Mouse (Mus musculus) embryonic stem cell, embryonic (primary cell): ENCODE results near the gene Mindy3.

Experiments
- CTCF ChIA-PET, 4 experiments: fragments of 300-600 bp in 2 of 4; fragments of 350-600 bp in 2 of 4; sonication (Branson Sonifier 250); formaldehyde crosslinking; loops; one replicate each; lab custom pipeline; 2022; ENCODE audit warnings: inconsistent platforms in 2 of 4; lab: Charles Lee
- POLR2A ChIA-PET, 4 experiments: fragments of 300-600 bp in 2 of 4; fragments of 350-600 bp in 2 of 4; sonication (Branson Sonifier 250); formaldehyde crosslinking; loops; one replicate each; lab custom pipeline; 2022; ENCODE audit warnings: antibody characterized with exemption in 4 of 4, inconsistent platforms in 1 of 4; lab: Charles Lee

The Mindy3 gene

GRCm38 (mm10) chr2:12320914-12321313, 98.4 kb downstream of the Mindy3 start:
- ChIA-PET CTCF (interaction anchor here in 1 of 4 experiments (0.6 kb wide), 1 partner anchor 131 kb away, joined by 3 read pairs; no protein-coding TSS in a partner anchor), POLR2A (no interaction called here)

DNA sequence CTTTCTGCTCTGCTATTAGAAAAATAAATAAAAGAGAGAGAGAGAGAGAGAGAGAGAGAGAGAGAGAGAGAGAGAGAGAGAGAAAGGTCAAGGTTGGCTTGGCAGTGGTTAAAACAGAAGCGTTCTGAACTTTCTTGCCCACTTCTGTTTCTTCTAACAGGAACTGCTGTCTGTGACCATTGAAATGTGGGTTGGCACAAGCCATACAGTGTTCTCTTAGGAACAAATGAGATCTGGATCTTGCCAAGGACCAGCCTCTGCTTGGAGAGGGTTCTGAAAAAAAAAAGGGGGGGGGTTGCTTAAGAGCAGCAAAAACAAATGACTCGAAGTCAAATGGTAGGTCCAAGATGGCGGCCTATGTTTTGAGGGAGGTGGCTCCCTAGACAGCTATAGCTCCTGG, 100.6 kb downstream of the Mindy3 start:
- POLR2A ChIA-PET: interaction anchor here in 1 of 4 experiments (0.9 kb wide), 1 partner anchor 9 kb away, joined by 3 read pairs; no protein-coding TSS in a partner anchor
- CTCF ChIA-PET: interaction anchor here in 1 of 4 experiments (0.5 kb wide), 1 partner anchor 1702 kb away, joined by 3 read pairs; no protein-coding TSS in a partner anchor

DNA sequence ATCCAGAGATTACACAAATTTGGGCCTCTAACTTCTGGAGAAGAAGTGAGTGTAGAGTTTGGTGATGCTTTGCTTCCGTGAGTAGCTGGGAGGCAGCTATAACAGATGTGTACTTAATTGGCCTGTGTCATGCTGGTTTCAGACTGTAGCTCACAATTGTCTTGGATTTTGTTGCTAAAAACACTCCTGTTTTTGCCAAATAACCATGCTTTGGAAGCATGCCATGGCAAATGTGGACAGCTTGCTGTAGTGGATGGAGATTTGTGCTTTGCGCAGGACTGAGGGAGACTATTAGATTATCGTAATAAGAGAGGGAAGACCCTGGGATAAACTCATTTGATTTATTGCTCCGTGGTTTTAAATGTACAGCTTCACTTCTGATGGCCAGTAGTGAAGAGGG, 101.2 kb downstream of the Mindy3 start:
- ChIA-PET POLR2A (interaction anchor here in 1 of 4 experiments (0.9 kb wide), 1 partner anchor 10 kb away, joined by 3 read pairs; no protein-coding TSS in a partner anchor), CTCF (interaction anchor here in 1 of 4 experiments (1.2 kb wide), 1 partner anchor 16 kb away, joined by 5 read pairs; the partner anchor contains the start of gene Itga8)

DNA sequence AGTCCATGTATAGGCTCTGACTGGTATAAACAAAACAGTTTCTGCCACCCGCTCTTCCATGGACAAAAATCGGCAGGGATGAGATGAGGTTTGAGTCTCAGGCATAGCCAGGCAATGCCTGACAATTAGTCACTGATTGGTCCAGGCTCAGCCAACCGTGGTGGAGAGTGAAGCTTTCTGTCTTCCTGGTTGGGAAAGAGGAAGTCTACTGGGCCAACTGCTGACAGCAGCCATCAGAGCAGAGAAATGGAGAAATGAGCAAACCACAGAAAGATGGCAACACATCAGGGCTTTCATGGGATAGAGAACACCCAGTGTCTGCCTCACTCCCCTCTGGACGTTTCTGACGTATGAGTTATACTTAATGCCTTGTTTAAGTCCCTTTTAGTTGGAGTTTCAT, 101.9 kb downstream of the Mindy3 start:
- ChIA-PET CTCF (interaction anchor here in 1 of 4 experiments (1.2 kb wide), 1 partner anchor 16 kb away, joined by 5 read pairs; the partner anchor contains the start of gene Itga8), POLR2A (interaction anchor here in 1 of 4 experiments (1.1 kb wide), 1 partner anchor 11 kb away, joined by 4 read pairs; no protein-coding TSS in a partner anchor)

DNA sequence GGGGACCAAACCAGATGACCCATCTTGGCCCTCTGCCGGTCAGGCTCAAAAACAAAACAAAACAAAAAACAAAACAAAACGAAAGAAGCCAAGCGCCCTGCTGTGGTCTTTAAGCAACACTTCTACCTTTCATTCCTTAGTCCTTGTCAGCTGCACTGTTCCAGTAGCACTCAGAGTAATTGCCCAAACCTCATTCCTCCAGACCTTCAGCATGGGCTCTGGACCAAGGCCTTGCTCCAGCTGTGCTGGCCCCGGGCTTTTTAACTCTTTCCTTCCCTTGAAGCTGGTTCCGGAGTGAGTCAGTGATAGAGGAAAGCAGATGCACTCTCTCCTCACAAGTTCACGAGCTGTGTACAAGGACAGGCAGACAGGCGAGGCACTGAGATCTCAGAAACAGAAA, 102.9 kb downstream of the Mindy3 start:
- CTCF ChIA-PET: interaction anchor here in 1 of 4 experiments (1.0 kb wide), 1 partner anchor 15 kb away, joined by 5 read pairs; the partner anchor contains the start of gene Itga8
- POLR2A ChIA-PET: interaction anchor here in 1 of 4 experiments (1.1 kb wide), 1 partner anchor 10 kb away, joined by 4 read pairs; no protein-coding TSS in a partner anchor

DNA sequence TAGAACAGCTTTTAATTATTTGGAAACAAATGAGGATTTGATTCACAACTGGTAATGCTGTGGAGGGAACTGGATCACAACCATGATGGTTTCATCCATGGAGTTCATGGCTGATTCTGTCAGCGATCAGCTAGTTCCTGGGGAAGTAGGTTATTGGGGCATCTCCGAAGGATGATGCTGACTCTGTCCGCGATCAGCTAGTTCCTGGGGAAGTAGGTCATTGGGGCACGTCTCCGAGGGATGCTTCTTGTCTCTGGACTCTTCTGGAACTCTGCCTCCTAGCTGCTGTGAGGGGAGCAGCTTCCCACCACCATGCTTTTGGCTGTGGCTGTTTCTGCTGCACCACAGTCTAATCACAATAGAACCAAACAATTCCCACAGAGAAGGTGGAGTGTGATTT, 105.2 kb downstream of the Mindy3 start:
- CTCF ChIA-PET: interaction anchor here in 2 of 4 experiments (1.1 to 1.5 kb wide), 2 partner anchors 12 kb away, joined by 3 to 5 read pairs; partner anchors contain the start of gene Itga8 (in 2 of the 2)
- POLR2A ChIA-PET: no interaction called here

DNA sequence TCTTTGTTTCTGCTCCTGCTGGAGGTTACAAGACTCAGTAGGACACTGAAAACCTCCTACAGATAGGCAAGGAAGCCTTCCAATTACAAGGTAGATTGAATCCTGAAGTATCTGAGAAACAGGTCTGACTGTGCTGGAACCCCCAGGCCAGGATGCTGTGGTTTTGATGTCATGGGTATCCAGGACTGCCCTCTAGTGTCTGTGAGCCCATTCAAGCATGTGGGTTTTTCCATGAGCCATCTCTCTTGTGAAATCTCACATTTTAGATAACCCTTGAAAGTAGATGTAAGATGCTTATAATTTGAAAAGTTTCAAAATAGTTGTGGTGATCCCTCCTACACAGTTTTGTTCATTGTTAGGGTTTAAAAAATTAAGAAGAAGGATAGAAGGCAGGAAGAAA, 110.8 kb downstream of the Mindy3 start:
- ChIA-PET CTCF (no interaction called here), POLR2A (no interaction called here)

GRCm38 (mm10) chr2:12307311-12307710, 112.0 kb downstream of the Mindy3 start:
- POLR2A ChIA-PET: interaction anchor here in 1 of 4 experiments (1.3 kb wide), 1 partner anchor 9 kb away, joined by 4 read pairs; no protein-coding TSS in a partner anchor
- CTCF ChIA-PET: no interaction called here

DNA sequence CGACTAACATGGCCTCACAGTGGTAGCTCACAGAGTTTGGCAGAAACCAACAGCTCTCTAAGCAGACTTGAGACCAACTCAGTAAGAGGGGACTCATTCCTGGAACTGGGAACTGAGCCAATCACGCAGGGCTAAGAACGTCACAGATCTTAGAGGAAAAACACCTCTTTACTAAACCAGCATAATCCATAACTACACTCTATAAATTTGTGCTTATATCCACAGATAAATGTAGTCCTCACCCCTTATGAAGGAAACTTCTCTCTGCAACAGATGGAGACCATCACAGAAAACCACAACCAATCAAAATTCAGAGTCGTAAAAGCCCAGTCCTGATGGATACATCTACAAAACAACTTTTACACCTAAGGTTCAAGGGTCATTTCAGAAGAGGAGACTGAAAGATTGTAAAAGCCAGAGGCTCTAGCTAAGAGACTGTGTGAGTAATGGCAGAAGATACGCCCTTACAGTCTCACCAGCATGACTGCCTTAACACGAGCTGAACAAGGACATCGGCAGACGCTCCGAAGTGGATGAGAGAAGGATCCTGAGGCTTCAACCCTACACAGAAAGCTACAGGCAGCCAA, 114.1 kb downstream of the Mindy3 start:
- ChIA-PET POLR2A (no interaction called here), CTCF (no interaction called here)

- POLR2A ChIA-PET: interaction anchor here in 1 of 4 experiments (0.5 kb wide), 1 partner anchor 15 kb away, joined by 3 read pairs; no protein-coding TSS in a partner anchor
- CTCF ChIA-PET: interaction anchor here (0.5 to 1.4 kb wide), 22 partner anchors 9 to 638 kb away, joined by 3 to 7 read pairs (median 4); no protein-coding TSS in a partner anchor
These were observed 117.7 kb downstream of the Mindy3 start, which contains the start of gene Itga8 for GRCm38 (mm10) chr2:12301431-12302170. TSS of gene Itga8 (minus strand) at chr2:12301922.

DNA sequence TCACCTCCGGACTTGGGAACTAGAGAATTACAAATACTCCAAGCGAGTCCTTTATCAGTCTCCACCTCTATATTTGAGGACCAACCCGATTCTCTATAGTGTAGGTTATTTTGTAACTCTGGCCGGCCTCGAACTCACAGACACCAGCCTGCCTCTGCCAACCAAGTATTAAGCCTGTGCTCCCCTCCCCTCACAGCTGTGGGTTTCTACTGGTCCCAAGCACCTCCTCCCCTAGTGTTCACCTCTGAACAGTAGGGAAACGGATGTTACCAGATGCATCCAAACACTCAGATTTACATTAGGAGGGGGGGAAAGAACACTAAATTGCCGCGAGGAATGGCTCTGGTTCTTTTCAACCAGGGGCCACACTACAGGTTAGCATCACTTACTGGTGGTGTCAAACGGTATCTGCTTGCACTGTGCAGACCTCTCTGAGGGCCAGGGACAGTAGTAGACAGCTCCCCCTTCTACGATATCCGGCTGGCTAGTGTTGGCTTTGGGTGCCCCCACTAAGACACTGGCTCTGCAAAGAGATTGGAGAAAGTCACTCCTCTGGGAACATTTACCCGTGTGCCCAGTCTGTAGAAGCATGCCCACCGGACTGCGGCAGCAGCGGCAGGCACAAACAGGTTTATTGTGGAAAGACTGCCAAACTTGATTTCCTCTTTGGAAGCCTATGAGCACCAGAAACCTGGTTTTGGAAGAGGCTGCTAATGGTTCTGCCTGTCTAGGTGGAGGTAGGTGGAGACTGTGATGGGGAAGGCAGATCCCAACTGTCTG, 118.6 kb downstream of the Mindy3 start:
- CTCF ChIA-PET: interaction anchor here in 1 of 4 experiments (1.4 kb wide), 1 partner anchor 16 kb away, joined by 5 read pairs; no protein-coding TSS in a partner anchor

GRCm38 (mm10) chr2:12297287-12297686, 122.0 kb downstream of the Mindy3 start:
- CTCF ChIA-PET: interaction anchor here in 1 of 4 experiments (1.0 kb wide), 1 partner anchor 297 kb away, joined by 5 read pairs; no protein-coding TSS in a partner anchor

More for the DNA sequence above, 118.6 kb downstream of the Mindy3 start:
- POLR2A ChIA-PET: interaction anchor here in 1 of 4 experiments (0.8 kb wide), 1 partner anchor 522 kb away, joined by 3 read pairs; no protein-coding TSS in a partner anchor

More at GRCm38 (mm10) chr2:12297287-12297686, 122.0 kb downstream of the Mindy3 start:
- POLR2A ChIA-PET: no interaction called here
